Mouse (Mus musculus): ENCODE results near the gene Eefsec. TPM values are rescaled to one million over a fixed set of nuclear protein-coding genes. Genes with fewer than 3 reads are reported as not detected.

The Eefsec gene
- polyA plus RNA-seq, 1 experiment, result 15.8 TPM

GRCm38 (mm10) chr6:88342965-88343364 is 103.4 kb downstream of the Eefsec start:
- no peak for DNase-seq (ENCODE audit: low spot score)

GRCm38 (mm10) chr6:88341182-88341581 is 105.2 kb downstream of the Eefsec start:
- no peak for DNase-seq (ENCODE audit: low spot score)

- no peak for DNase-seq (ENCODE audit: low spot score)
Measured at GRCm38 (mm10) chr6:88340761-88341160, 105.6 kb downstream of the Eefsec start.

- no peak for DNase-seq (ENCODE audit: low spot score)
Measured at GRCm38 (mm10) chr6:88329336-88329735, 117.0 kb downstream of the Eefsec start.

- DNase-seq (ENCODE audit: low spot score), result peak; percentile 46
Measured at GRCm38 (mm10) chr6:88321879-88322278, 124.5 kb downstream of the Eefsec start.

GRCm38 (mm10) chr6:88321253-88321652 is 125.1 kb downstream of the Eefsec start:
- no peak for DNase-seq (ENCODE audit: low spot score)

GRCm38 (mm10) chr6:88319735-88320134 is 126.6 kb downstream of the Eefsec start:
- no peak for DNase-seq (ENCODE audit: low spot score)

GRCm38 (mm10) chr6:88315295-88315694 is 131.0 kb downstream of the Eefsec start:
- DNase-seq (ENCODE audit: low spot score), result no peak

GRCm38 (mm10) chr6:88313937-88314336 is 132.4 kb downstream of the Eefsec start:
- DNase-seq (ENCODE audit: low spot score), result no peak

GRCm38 (mm10) chr6:88311593-88311992 is 134.7 kb downstream of the Eefsec start:
- DNase-seq (ENCODE audit: low spot score), result no peak

- DNase-seq (ENCODE audit: low spot score), result no peak
Measured at GRCm38 (mm10) chr6:88306100-88306746, 140.1 kb downstream of the Eefsec start.

GRCm38 (mm10) chr6:88301234-88301633 is 145.1 kb downstream of the Eefsec start:
- DNase-seq (ENCODE audit: low spot score), result no peak

GRCm38 (mm10) chr6:88299491-88299890 is 146.8 kb downstream of the Eefsec start:
- no peak for DNase-seq (ENCODE audit: low spot score)

GRCm38 (mm10) chr6:88292274-88292909 is 153.9 kb downstream of the Eefsec start:
- no peak for DNase-seq (ENCODE audit: low spot score)

GRCm38 (mm10) chr6:88290129-88290766 is 156.1 kb downstream of the Eefsec start:
- no peak for DNase-seq (ENCODE audit: low spot score)

GRCm38 (mm10) chr6:88278141-88278540 is 168.2 kb downstream of the Eefsec start:
- DNase-seq (ENCODE audit: low spot score), result no peak

GRCm38 (mm10) chr6:88277242-88277641 is 169.1 kb downstream of the Eefsec start:
- no peak for DNase-seq (ENCODE audit: low spot score)

- no peak for DNase-seq (ENCODE audit: low spot score)
Measured at GRCm38 (mm10) chr6:88276221-88276620, 170.1 kb downstream of the Eefsec start.

GRCm38 (mm10) chr6:88274623-88275022 is 171.7 kb downstream of the Eefsec start:
- no peak for DNase-seq (ENCODE audit: low spot score)

GRCm38 (mm10) chr6:88267970-88268369 is 178.4 kb downstream of the Eefsec start:
- no peak for DNase-seq (ENCODE audit: low spot score)

GRCm38 (mm10) chr6:88267068-88267467 is 179.3 kb downstream of the Eefsec start:
- no peak for DNase-seq (ENCODE audit: low spot score)

GRCm38 (mm10) chr6:88266055-88266454 is 180.3 kb downstream of the Eefsec start:
- DNase-seq (ENCODE audit: low spot score), result no peak

- no peak for DNase-seq (ENCODE audit: low spot score)
Measured at GRCm38 (mm10) chr6:88265355-88265754, 181.0 kb downstream of the Eefsec start.
